Mouse (Mus musculus) adrenal gland (tissue): ENCODE results near the gene Grip2.

Experiments used
- intact Hi-C: fragments of 180-260 bp; cut with DNase I; formaldehyde crosslinking; loops from one replicate; pipeline ENCODE4 v1.15.1; 2025
- long read RNA-seq, 2 experiments: library from polyadenylated mRNA; unstranded; transcript quantifications; one replicate each; pipeline ENCODE4 v2.0.0; 2020; ENCODE audit warnings: borderline replicate concordance in 1 of 2; ENCODE audit not compliant: insufficient replicate concordance in 1 of 2

Grip2 gene
- long read RNA-seq, experiment 1, partial matches to known transcripts, result 0 of 2 reads
- long read RNA-seq, experiment 1, other reads (novel, unspliced or antisense), result 2 of 2 reads
- long read RNA-seq, experiment 2, result 0 reads

- intact Hi-C loops, result no loop called here
These were observed at the start of gene Grip2 for GRCm38 (mm10) chr6:91827016-91827570. Grip2 (minus strand) TSS chr6:91827250.

GRCm38 (mm10) chr6:91872781-91873180 is 45.7 kb upstream of the Grip2 start:
- intact Hi-C loops, result no loop called here

GRCm38 (mm10) chr6:91868091-91868490 is 41.0 kb upstream of the Grip2 start:
- intact Hi-C loops, result no loop called here

DNA sequence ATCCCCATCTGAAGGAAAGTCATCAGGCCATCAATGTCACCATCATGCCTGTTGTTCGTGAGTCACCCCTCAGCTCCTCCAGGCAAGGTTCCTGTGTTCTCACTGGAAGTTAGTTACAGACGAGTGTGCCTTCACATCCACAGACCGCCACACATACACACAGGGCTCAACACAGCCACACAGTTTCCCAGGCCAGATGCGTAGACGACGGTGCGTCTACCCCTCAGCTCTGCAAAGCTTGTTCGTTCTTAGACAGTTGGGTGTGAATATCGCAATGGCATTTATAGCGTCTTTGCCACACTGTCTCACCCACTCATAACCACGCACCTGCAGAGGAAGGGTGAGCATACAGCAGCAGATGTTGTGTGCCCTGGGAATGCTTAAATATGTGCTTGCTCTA is 38.6 kb upstream of the Grip2 start:
- intact Hi-C loops, result no loop called here

DNA sequence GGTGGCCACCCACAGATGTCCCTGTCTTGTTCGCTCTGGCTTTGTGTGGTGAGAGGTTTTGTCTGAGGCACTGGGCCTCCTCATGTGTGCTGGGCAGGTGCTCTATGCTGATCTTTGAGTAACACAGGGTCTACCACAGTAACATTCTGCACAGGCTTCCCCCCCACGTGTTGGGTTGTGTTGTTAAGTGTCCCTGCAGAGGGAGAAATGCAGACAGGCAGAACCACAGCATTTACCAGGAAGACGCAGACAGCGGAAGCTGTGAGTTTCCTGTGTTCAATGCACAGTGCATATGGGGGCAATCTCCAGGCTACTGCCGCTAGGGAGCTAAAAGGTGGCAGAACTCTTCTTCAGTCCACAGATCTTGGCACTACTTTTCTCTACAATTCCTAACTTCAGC is 37.5 kb upstream of the Grip2 start:
- intact Hi-C loops, result no loop called here

GRCm38 (mm10) chr6:91862848-91863247 is 35.8 kb upstream of the Grip2 start:
- intact Hi-C loops, result no loop called here

DNA sequence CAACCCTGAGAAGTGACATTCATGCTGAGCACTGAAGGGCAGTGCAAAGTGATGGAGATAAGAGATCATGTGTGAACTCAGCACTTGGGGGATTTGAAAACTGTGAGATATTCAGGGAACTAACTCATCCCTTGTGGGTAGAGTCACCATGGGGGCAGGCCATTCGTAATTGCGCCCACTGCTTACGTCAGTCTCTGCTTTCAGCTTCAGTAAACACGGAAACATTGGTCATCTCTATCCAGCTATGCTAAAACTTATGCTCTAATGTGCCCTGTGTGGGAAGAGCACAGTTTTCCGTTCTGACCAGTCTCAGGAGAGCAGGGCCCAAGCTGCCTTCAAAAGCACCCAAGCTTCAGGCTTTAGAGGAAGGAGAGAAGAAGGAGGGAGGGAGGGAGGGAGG is 31.3 kb upstream of the Grip2 start:
- intact Hi-C loops, result no loop called here

DNA sequence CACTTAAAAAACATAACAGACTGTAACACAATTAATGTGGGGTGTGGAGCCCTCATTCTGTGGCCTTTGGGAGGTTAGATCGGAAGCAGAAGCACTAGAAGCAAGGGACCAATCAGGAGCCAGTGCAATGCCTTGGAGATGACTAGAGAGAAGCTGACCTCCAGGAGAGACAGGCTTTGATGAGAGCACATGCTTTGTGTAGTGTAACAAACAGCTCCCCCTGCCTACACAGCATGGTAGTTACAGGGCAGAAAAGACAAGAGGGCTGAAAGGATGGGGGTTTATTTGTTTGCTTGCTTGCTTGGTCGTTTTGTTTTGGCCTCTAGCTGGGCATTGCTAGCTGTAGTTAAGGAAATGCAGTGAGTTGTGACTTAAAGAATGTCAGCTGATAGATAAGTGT is 25.5 kb upstream of the Grip2 start:
- intact Hi-C loops, result loop anchor here (2.0 kb wide), 1 partner anchor 76 kb away; no protein-coding TSS in a partner anchor

- intact Hi-C loops, result no loop called here
These were observed 16.6 kb upstream of the Grip2 start for GRCm38 (mm10) chr6:91843628-91844153.

- intact Hi-C loops, result no loop called here
These were observed 16.0 kb upstream of the Grip2 start for GRCm38 (mm10) chr6:91842897-91843627.

GRCm38 (mm10) chr6:91839010-91839871 is 12.2 kb upstream of the Grip2 start:
- intact Hi-C loops, result no loop called here

DNA sequence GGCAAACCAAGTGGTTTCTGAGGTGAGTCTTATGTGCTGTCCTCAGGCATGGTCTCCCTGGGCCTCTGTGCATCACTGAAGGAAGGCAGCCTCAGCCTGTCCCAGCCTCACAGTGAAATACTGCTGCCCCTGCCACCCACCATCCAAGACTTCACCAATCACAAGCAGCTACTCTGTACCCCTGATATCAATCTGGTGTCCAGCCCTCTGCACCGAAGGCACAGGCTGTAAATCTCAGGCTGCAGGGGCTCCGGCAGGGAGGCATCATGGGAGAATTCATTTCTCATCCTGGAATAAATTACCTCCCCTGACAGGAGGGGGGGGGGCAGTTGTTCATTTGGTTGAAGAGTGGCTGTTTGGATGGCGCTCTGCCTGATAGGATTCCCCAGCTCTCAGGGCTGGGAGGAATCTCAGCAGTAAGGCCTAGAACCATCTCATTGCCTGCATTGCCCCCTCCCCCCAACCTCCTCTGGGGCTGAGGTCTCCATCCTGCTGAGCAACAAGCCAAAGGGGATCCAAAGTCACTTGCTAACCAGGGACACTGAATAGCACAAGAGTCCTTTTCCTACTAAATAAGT is 5.9 kb upstream of the Grip2 start:
- intact Hi-C loops, result no loop called here

DNA sequence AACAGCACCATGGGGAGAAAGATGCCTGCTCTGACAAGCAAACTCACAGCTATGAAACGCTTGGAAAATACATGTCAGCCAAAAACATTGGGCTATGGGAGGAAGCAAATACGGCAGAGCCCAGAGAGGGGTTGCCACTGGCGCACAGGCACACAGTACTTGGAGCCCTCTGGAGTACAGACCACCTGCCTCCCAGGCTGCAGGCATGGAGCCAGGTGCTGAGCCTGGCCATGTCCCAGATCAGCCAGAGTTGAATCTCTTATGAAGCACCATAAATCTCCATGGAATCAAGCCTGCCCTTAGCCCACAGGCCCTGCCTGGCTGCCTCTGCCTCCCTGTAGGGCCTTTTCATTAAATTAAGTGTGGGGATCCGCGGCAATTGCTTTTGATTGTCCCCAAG is 876 bp upstream of the Grip2 start:
- intact Hi-C loops, result no loop called here

GRCm38 (mm10) chr6:91818271-91818670 is 8.8 kb downstream of the Grip2 start:
- intact Hi-C loops, result no loop called here

- intact Hi-C loops, result no loop called here
These were observed 11.1 kb downstream of the Grip2 start for GRCm38 (mm10) chr6:91815976-91816375.

DNA sequence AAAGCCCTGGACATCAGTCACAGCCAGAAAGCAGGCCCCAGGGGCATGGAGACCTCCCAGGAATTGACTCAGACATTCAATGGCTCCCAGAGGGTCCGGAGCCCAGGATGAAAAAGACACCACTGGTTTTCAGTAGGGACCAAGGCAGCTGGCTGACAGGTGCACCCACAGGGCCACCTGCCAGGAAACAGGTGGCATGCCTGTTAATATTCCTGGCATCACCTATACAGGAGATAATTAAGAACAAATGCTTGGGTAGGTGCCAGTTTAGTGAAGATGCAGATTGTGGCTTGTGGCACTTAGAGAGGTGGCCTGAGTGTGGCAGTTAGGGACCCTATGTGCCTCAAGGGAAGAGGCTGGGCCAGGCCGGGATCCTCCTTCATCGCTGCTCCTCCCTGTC is 13.4 kb downstream of the Grip2 start:
- intact Hi-C loops, result no loop called here

GRCm38 (mm10) chr6:91810007-91810406 is 17.0 kb downstream of the Grip2 start:
- intact Hi-C loops, result no loop called here

DNA sequence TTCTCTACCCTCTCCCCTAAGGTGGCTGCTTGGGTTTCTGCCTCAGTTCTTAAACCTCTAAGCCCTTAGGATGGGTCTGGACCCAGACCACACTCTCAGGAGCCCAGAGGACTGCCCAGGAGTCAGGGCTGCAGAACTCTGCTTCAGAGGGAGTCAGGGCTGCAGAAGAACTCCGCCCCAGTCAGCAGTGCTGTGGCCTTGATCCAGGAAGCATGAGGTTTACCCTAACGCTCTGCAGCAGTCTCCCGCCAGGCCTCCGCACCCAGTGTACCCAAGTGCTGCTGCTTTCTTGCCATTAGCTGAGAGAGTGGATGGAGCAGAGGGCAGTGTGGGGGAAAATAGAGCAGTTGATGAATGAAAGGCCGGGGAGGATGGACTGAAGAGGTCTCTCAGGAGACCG is 19.0 kb downstream of the Grip2 start:
- intact Hi-C loops, result no loop called here

- intact Hi-C loops, result no loop called here
These were observed 19.9 kb downstream of the Grip2 start for GRCm38 (mm10) chr6:91807169-91807568.

DNA sequence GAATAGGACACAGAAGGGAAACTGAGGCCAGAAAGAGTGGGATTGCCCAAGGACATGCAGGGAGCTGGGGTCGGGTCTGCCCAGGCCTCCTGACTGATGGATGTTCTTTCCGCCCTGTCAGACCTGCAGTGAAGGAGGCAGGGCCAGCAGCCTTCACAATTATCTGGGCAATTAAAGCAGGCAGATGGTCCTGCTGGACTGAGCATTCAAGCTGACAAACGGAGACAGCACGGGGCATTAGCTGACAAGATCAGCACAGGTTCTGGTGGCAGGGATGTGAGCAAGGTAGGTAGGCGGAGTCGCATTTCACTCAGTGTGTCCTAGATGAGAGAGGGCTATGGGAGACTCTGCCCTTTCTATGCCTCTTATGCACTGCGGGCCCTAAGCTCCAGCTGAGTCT is 22.9 kb downstream of the Grip2 start:
- intact Hi-C loops, result no loop called here

- intact Hi-C loops, result no loop called here
These were observed 28.6 kb downstream of the Grip2 start for GRCm38 (mm10) chr6:91798496-91798895.
